Mouse (Mus musculus) CH12.LX (cell line): Measurements from ENCODE around the gene Bag2.

Source experiments
- CHD1 ChIP-seq: IDR thresholded peaks from 2 replicates; pipeline ENCODE4 v1.6.1; 2012; ENCODE audit warnings: low read depth, low read length, improper control_type of control experiment, inconsistent platforms
- CTCF ChIP-seq, 2 experiments: IDR thresholded peaks in 1 of 2; conservative IDR thresholded peaks in 1 of 2; 2 replicates each; pipeline ENCODE4 v1.5.1; 2011 to 2012; ENCODE audit warnings: low read depth in 2 of 2, low read length in 2 of 2, improper control_type of control experiment in 1 of 2, inconsistent platforms in 1 of 2, mild to moderate bottlenecking in 1 of 2, moderate library complexity in 1 of 2
- EP300 ChIP-seq: IDR thresholded peaks from 2 replicates; pipeline ENCODE4 v1.6.1; 2011; ENCODE audit warnings: low read length, improper control_type of control experiment
- POLR2A ChIP-seq: IDR thresholded peaks from 2 replicates; pipeline ENCODE4 v1.6.1; 2011; ENCODE audit warnings: low read depth, mild to moderate bottlenecking, improper control_type of control experiment, low read length
- UBTF ChIP-seq: IDR thresholded peaks from 2 replicates; pipeline ENCODE4 v1.6.1; 2012; ENCODE audit warnings: low read depth, mild to moderate bottlenecking, inconsistent platforms, low read length, improper control_type of control experiment, moderate library complexity
- USF1 ChIP-seq: IDR thresholded peaks from 2 replicates; pipeline ENCODE4 v1.6.1; 2014; ENCODE audit warnings: low read depth, mild to moderate bottlenecking, inconsistent platforms, low read length, improper control_type of control experiment
- ZC3H11A ChIP-seq: IDR thresholded peaks from 2 replicates; pipeline ENCODE4 v1.6.1; 2012; ENCODE audit warnings: low read depth, mild to moderate bottlenecking, inconsistent platforms, low read length, improper control_type of control experiment
- ZKSCAN1 ChIP-seq: IDR thresholded peaks from 2 replicates; pipeline ENCODE4 v1.6.1; 2012; ENCODE audit warnings: low read depth, inconsistent platforms, low read length, improper control_type of control experiment, borderline replicate concordance

GRCm38 (mm10) chr1:33754089-33754488 is 3.5 kb downstream of the Bag2 start:
- no peak for TF ChIP-seq CTCF (conservative IDR thresholded peaks at IDR 0.05 in 1 of 2, IDR thresholded peaks at IDR 0.05 in 1 of 2; ENCODE audit: low read depth in 2 of 2, low read length in 2 of 2)
- TF ChIP-seq ZC3H11A = no peak
- TF ChIP-seq EP300 = no peak
- no peak for TF ChIP-seq POLR2A
- no peak for TF ChIP-seq ZKSCAN1
- TF ChIP-seq CHD1 = no peak
- no peak for TF ChIP-seq USF1
- TF ChIP-seq UBTF = no peak
